Mouse (Mus musculus): ENCODE measurements at regions not wholly inside any gene's neighbourhood (a gene's known extent, or its start where the extent isn't known, plus 50 kb on each side); places are given as distances from the start of the nearest gene placed in this dataset.

GRCm38 (mm10) chr13:28811667-28812575 lies 141.6 kb downstream of the Sox4 start:
- TF ChIP-seq EP300 (IDR thresholded peaks at IDR 0.05; ENCODE audit: low read depth) (no peak), CTCF (IDR thresholded peaks at IDR 0.05; ENCODE audit: low read depth) (no peak)
